Mouse (Mus musculus): ENCODE measurements around the gene Cpox. TPM values are rescaled to one million over a fixed set of nuclear protein-coding genes. Genes with fewer than 3 reads are reported as not detected.

The Cpox gene
- polyA plus RNA-seq (2017; shearing (Covaris generic)), result 55.2 TPM

GRCm38 (mm10) chr16:58669917-58670630, at the start of gene Cpox:
Cpox (plus strand) TSS chr16:58670292.

GRCm38 (mm10) chr16:58638689-58639175, 31.4 kb upstream of the Cpox start, which contains the start of gene E330017A01Rik:
E330017A01Rik (minus strand) TSS chr16:58638739.

GRCm38 (mm10) chr16:58718666-58719120, 48.6 kb downstream of the Cpox start, which contains the start of gene Gpr15:
Gpr15 (minus strand) TSS chr16:58719070.

GRCm38 (mm10) chr16:58727477-58728131, 57.5 kb downstream of the Cpox start, which contains the start of gene Cldnd1:
Cldnd1 (plus strand) TSS chr16:58727910.

GRCm38 (mm10) chr16:58763076-58763475, 93.0 kb downstream of the Cpox start, which contains the start of gene Olfr172:
Olfr172 (minus strand) TSS chr16:58763176.

Other genes with a start within 250 kb of the Cpox start
- gene St3gal6, start 146.0 kb upstream of the Cpox start, polyA plus RNA-seq (2017; shearing (Covaris generic)), result 5.8 TPM
- not detected for gene Gm813, start 53.3 kb upstream of the Cpox start, polyA plus RNA-seq (2017; shearing (Covaris generic))
- not detected for gene E330017A01Rik, start 31.6 kb upstream of the Cpox start, polyA plus RNA-seq (2017; shearing (Covaris generic))
- gene Gpr15, start 48.8 kb downstream of the Cpox start, polyA plus RNA-seq (2017; shearing (Covaris generic)), result 53.3 TPM
- gene Cldnd1, start 57.6 kb downstream of the Cpox start, polyA plus RNA-seq (2017; shearing (Covaris generic)), result 175 TPM
- not detected for gene Olfr172, start 92.9 kb downstream of the Cpox start, polyA plus RNA-seq (2017; shearing (Covaris generic))
- gene Olfr173, start 130.0 kb downstream of the Cpox start, polyA plus RNA-seq (2017; shearing (Covaris generic)), result 2.0 TPM
- 0.24 TPM for gene Olfr175-ps1, start 156.5 kb downstream of the Cpox start, polyA plus RNA-seq (2017; shearing (Covaris generic))
- gene Olfr177, start 204.5 kb downstream of the Cpox start, polyA plus RNA-seq (2017; shearing (Covaris generic)), result not detected
- 0.13 TPM for gene Olfr178, start 221.8 kb downstream of the Cpox start, polyA plus RNA-seq (2017; shearing (Covaris generic))

Measured in inflammation-experienced regulatory T-cells, adult 16 weeks (primary cell).